Mouse (Mus musculus) heart, postnatal 0 days (tissue): ENCODE data around the gene 4930402F06Rik.

Experiments used
- CTCF ChIP-seq: IDR thresholded peaks from 2 replicates; pipeline ENCODE4 v1.5.1; 2016; ENCODE audit warnings: antibody characterized with exemption, control low read depth, low read depth
- EP300 ChIP-seq: IDR thresholded peaks from 2 replicates; pipeline ENCODE4 v1.6.1; 2016; ENCODE audit warnings: antibody characterized with exemption, low read depth

GRCm38 (mm10) chr2:35379306-35379705 lies 17.7 kb downstream of the 4930402F06Rik start:
- no peak for TF ChIP-seq CTCF
- TF ChIP-seq EP300: no peak
